Mouse (Mus musculus): ENCODE measurements around the gene Ly6g6c.

Gene Ly6g6c

DNA sequence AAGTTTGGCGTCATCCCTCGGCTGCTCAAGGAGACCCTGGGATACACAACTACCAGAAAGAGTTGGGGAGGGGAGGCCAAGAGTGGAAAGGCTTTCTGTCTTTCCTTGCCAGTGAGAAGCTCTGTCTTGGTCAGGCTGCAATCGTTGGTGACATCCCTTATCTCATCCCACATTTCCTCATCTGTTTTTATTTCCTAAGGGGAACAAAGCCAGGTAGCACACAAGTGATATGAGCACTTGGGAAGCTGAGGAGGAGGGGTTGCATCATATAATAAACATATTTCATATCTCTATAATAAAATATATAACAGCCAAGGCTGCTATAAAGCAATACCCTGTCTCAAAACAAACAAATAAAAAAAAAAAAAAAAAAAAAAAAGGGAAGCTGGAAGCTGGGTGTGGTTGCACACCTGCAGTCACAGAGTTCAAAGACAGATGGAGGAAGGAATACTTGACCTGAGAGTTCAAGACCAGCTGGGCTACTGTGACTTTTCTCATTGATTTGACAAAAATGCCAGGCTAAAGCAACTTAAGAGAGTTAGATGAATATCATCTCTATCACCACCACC, 18.8 kb downstream of the Ly6g6c start:
- no peak for DNase-seq (ENCODE audit: low spot score)

DNA sequence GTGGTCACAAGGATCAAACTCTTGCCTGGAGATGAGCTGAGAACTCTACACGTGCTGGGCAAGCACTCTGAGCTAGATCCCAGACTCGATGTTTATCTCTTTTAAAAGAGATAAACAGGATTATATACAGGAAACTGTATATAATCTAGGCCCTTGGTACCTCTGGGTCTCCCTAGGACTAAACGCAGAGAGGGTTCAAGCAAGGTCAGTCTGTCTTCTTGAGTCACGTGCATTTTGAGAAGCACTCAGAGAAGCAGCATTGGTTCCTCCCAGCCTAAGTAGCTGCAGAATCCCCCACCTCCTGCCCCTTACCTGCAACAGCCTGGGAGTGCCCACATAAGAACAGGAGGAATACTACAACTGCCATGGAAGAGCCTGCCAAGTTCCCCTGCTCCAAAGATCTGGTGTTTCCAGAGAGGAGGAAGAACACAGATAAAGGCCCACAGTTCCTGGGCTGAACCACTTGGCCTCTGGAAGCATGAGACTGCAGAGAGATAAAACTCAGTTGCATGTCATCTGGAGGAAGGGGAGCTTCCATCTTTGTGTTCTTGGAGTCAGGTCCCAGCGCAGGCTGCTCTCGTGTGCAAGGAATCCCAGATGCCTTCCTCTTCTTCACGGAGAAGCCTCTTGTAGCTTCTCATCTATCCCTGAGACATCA, 20.1 kb downstream of the Ly6g6c start, which contains the start of gene Ly6g6f:
TSS of gene Ly6g6f (minus strand) at position 403 of the 658 bp plus-strand sequence.
- DNase-seq (ENCODE audit: low spot score) = no peak

GRCm38 (mm10) chr17:35088151-35088550, 23.0 kb downstream of the Ly6g6c start:
- no peak for DNase-seq (ENCODE audit: low spot score)

DNA sequence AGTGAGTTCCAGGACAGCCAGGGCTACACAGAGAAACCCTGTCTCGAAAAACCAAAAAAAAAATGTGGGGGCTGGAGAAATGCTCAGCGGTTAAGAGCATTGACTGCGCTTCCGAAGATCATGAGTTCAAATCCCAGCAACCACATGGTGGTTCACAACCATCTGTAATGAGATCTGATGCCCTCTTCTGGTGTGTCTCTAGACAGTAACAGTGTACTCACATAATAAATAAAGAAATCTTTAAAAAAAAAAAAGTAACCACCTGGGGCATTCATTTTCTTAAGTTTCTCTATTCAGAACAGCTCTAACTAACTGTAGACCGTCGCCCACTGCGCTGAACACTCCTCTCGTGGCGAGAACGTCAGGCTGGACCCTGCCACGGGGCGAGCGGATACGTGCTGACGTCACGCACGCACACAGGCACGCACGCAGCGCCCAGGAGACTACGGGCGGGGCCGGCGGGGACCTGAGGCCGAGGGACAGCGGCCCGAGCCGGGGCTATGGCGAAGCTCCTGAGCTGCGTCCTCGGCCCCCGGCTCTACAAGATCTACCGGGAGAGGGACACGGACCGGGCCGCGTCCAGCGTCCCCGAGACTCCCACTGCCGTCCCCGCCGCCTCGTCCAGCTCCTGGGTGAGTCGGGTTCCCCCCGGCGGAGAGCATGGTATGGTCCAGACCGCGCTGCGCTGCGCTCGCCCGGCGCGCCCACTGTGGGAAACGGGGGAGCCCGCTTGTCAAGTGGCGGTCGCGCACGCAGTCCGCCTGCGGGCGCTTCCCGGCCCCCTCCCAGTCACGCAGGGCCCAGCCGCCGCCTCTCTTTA, 23.8 kb downstream of the Ly6g6c start, which contains the start of gene Abhd16a:
TSS of gene Abhd16a (plus strand) at position 439 of the 820 bp plus-strand sequence.
- DNase-seq (ENCODE audit: low spot score) = peak; percentile 90

GRCm38 (mm10) chr17:35090166-35090932, 25.2 kb downstream of the Ly6g6c start:
- peak; percentile 67 for DNase-seq (ENCODE audit: low spot score)

DNA sequence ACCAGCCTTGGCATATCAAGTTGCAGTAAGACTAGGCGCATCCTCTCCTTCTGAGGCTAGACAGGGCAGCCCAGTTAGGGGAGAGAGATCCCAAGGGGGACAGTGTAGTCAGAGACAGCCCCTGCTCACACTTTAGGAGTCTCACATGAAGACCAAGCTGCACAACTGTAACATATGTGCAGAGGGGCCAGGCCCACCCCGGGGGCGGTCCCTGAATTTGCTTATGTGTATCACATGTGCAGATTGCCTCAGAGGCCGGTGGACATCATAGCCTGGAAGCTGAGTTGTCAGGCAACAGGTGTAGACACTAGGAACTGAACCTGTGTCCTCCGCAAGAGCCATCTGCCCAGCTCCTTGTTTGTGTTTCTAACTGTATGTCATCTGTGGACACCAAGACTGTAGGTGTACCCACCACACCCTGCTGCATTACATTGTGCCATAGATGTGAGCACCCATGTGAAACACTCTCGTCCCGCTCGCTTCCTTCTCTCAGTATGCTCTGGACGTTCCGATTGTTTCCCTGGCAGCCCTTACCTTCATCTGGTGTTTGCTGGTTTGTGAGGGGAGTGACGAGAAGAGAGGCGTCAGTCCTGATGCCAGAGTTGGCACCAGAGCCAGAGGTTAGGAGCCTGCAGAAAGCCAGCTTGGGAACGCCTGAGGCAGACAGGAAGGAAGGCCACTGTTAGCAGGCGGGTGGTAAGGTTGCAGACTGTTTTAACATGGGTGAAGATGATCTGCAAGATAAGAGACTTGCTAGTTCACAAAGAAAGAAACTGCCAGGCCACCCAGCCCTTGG, 27.4 kb downstream of the Ly6g6c start:
- no peak for DNase-seq (ENCODE audit: low spot score)

- no peak for DNase-seq (ENCODE audit: low spot score)
Measured at GRCm38 (mm10) chr17:35094475-35095365, 29.5 kb downstream of the Ly6g6c start.

- no peak for DNase-seq (ENCODE audit: low spot score)
Measured at GRCm38 (mm10) chr17:35096597-35096996, 31.4 kb downstream of the Ly6g6c start.

DNA sequence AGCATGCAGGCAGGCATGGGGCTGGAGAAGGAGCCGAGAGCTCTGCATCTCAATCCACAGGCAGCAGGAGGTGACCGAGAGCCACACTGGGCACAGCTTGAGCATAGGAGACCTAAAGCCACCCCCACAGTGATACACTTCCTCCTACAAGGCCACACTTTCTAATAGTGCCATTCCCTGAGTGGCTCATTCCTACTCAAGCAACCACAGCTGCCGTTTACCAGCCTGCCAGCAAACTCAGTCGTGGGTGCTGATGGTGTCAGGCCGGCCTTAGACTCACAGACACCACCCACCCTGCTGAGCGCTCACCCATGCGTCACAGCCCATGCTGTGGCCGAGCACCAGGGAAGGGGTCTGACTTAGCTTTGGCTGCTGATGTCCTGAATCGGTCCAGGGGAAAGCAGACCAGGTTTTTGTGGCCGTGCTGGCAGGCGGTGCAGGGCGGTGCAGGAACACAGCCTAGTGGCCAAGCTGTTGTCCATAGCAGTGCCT, 32.0 kb downstream of the Ly6g6c start:
- DNase-seq (ENCODE audit: low spot score) = no peak

GRCm38 (mm10) chr17:35100196-35100765, 35.1 kb downstream of the Ly6g6c start:
- DNase-seq (ENCODE audit: low spot score) = no peak

DNA sequence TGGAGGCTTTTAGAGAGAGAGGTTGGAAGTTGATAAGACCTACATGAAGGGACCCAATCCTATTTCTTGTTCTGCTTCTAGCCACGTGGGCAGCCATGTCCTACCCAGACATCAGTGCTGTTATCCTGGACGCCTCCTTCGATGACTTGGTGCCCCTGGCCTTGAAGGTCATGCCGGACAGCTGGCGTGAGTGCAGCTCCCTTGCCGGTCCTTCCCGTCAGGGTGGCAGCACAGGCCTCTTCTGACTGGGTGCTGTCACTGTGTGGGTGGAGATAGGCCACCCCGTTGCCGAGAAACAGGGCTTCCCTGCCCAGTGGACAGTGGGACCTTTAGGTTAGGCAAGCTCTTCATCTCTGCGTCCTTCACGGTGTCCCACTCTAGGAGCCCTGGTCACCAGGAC, 36.0 kb downstream of the Ly6g6c start:
- no peak for DNase-seq (ENCODE audit: low spot score)

DNA sequence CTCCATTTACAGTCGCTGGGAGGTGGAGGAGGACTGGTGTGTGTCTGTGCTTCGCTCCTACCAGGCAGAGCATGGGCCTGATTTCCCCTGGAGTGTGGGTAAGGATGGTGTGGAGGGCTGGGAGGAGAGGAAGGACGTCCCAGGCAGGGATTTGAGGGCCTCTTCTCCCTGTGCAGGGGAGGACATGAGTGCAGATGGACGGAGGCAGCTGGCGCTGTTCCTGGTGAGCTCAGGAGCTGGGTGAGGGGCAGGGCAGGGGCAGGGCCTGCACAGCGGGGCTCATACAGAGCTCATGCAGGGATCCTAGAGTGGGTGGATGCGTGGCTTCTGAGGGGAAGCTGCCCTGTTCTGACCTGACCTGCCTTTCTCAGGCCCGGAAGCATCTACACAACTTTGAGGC, 37.1 kb downstream of the Ly6g6c start:
- DNase-seq (ENCODE audit: low spot score) = no peak

DNA sequence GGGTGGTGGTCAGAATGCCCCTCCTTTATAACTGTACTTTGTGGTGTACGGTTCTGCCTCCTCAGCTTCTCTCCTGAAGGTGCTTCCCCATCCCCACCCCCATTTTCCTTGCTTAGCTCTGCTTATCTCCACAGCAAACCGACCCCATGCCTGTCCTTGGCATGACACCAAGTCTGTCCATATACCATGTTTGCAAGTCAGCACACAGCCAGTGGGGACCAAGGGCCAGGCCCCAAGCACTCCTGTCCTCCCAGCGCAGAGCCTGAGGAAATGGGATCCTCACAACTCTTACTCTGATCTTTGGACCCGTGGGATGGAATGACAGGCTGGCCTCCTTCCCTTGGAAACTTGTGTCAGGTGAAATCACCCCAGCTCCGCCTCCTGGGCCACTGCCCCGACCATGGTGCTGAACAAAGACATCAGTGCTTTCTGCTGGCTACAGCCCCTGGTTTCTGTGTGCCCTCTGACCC, 38.1 kb downstream of the Ly6g6c start:
- no peak for DNase-seq (ENCODE audit: low spot score)

GRCm38 (mm10) chr17:35104079-35104478, 38.9 kb downstream of the Ly6g6c start:
- peak; percentile 23 for DNase-seq (ENCODE audit: low spot score)

DNA sequence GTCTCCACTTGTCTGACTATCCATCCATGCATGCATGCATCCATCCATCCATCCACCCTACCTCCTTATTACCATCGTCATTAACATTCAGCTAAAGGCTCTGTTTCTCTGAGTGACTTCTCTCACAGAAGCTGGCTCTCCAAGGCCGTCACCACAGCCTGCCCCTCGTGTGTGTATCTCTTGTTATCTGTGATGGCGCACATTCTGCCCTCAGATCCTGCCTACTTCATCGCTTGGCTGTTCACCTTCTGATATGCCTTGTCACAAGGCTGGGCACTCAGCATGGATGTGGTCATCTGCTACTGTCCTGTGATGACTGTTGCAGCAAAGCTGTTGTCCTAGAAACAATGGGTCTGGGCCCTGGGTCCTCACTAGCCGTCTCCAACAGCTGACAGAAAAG, 39.6 kb downstream of the Ly6g6c start:
- peak; percentile 71 for DNase-seq (ENCODE audit: low spot score)

DNA sequence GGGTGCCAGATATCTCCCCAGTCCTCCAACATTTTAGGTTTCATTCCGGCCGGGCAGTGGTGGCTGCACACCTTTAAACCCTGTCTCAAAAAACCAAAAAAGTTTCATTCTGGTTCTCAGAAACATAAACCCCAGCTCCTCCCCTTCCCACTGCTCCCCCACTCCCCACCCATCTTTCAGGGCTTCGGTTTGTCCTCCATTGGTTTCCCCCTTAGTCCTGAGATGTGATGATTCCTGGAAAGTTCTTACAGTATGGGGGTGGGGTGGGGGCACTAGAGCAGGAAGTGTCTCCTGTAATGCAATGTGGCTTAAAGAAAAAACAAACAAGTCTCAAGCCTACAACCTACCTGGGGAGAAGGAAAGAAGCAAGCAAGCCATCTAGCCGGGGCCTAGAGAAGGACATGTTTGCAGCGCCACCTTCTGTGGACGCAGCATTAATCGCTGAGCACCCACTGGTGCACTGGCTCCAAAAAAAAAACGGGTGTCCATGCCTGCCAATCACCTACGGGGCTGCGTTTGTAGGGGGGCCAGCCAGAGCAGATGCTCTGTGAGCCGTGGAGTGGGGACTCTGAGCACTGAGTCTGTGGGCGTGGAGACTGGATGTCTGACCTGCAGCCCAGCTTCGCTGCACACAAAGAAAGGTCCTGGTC, 40.7 kb downstream of the Ly6g6c start:
- peak; percentile 53 for DNase-seq (ENCODE audit: low spot score)

DNA sequence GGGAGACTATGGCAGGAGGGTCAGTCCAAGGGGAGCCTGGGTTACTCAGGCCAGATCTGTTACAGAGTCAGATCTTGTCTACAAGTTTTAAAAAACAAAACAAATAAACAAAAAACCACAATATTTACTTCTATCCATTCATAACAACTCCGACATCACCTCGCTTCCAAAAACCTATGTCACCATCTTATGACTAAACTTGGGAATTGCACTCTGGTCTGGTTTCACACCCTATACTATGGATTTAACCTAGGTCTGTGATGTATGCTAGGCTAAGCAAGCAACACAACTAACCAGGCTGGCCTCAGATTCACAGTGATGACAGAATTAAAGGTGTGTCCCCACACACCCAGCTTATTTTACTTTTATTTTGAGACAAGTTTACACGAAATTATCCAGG, 41.3 kb downstream of the Ly6g6c start:
- no peak for DNase-seq (ENCODE audit: low spot score)

DNA sequence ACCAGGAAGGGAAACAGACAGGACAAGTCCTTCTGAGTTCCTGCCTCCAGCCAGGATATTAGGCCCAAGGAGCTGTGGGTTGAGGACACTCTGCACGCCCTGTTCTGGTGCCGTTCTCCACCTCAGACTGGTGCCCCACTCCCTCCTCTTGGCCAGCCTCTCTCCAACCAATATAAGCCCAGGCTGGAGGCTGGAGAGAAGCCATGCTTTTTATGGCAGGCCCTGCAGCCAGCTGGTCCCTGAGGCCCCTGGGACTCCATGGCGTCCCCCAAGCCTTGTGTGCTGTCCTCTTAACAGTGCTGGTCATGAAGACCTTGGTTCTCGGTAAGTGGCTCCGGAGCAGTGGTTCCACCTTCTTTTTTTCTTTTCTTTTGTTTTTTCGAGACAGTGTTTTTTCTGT, 42.9 kb downstream of the Ly6g6c start, which contains the start of gene Ly6g5c:
TSS of gene Ly6g5c (plus strand) at position 183 of the 400 bp plus-strand sequence.
- DNase-seq (ENCODE audit: low spot score) = no peak

DNA sequence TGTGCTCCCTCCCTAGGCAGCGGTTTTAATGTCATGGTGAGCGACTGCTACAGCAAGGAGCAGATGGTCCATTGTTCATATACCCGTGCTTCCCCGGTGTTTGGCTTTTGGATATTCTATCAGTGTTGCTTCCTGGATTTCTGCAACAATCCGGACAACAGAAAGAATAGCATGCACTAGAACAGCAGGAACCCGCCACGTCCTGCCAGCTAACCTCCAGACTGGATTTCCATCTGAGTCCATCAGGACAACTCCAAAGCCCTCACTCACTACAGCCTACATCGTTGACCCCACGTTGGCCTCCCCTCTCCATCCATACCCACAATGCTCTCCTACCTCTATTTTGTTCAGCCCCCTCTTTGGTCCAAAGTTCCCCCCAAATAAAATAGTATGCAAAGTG, 46.6 kb downstream of the Ly6g6c start:
- DNase-seq (ENCODE audit: low spot score) = no peak
